Mouse (Mus musculus) liver, postnatal 0 days (tissue): Measurements from ENCODE around the gene Six1. TPM values are rescaled to one million over a fixed set of nuclear protein-coding genes. Genes with fewer than 3 reads are reported as not detected.
"Not testable (repeated sequence)": the region's sequence is repeated elsewhere in the genome, so short reads cannot be mapped to it uniquely, and the experiment has no call there.

Experiments
- ATAC-seq: fragments of 200-750 bp; cut with Nextera tagmentation; 2 replicates; pipeline ENCODE4 v1.8.0; 2017; ENCODE audit warnings: mild to moderate bottlenecking, moderate library complexity
- DNase-seq: peaks from one replicate; pipeline ENCODE4 v3.0.0-alpha.2; 2016
- H3K27ac ChIP-seq: fragments of 300-500 bp; sonication (generic); 2 replicates; pipeline ENCODE4 v1.5.1; 2014; ENCODE audit warnings: antibody characterized with exemption, moderate library complexity, mild to moderate bottlenecking, low read depth
- H3K27me3 ChIP-seq: fragments of 300-500 bp; sonication (generic); 2 replicates; pipeline ENCODE4 v1.6.1; 2014; ENCODE audit warnings: low read length, control low read depth, mixed read lengths; ENCODE audit not compliant: insufficient read depth
- H3K36me3 ChIP-seq: fragments of 300-500 bp; sonication (generic); replicated peaks from 2 replicates; pipeline ENCODE4 v1.6.1; 2014; ENCODE audit warnings: mild to moderate bottlenecking, control low read depth, low read length, moderate library complexity, mixed read lengths; ENCODE audit not compliant: insufficient read depth
- H3K4me1 ChIP-seq: fragments of 300-500 bp; sonication (generic); 2 replicates; pipeline ENCODE4 v1.6.1; 2014; ENCODE audit warnings: antibody characterized with exemption, mild to moderate bottlenecking, control low read depth; ENCODE audit not compliant: insufficient read depth
- H3K4me2 ChIP-seq: fragments of 300-500 bp; sonication (generic); 2 replicates; pipeline ENCODE4 v1.6.1; 2014; ENCODE audit warnings: low read depth, mild to moderate bottlenecking, low read length, moderate library complexity, mixed read lengths
- H3K4me3 ChIP-seq: fragments of 300-500 bp; sonication (generic); 2 replicates; pipeline ENCODE4 v1.5.1; 2014; ENCODE audit warnings: low read depth, low read length
- H3K9ac ChIP-seq: fragments of 300-500 bp; sonication (generic); replicated peaks from 2 replicates; pipeline ENCODE4 v1.6.1; 2014; ENCODE audit warnings: mild to moderate bottlenecking, moderate library complexity
- H3K9me3 ChIP-seq: fragments of 300-500 bp; sonication (generic); 2 replicates; pipeline ENCODE4 v1.6.1; 2016; ENCODE audit warnings: mild to moderate bottlenecking, control low read depth, low read length, mixed read lengths
- CTCF ChIP-seq: sonication (generic); IDR thresholded peaks from 2 replicates; pipeline ENCODE4 v1.5.1; 2016; ENCODE audit warnings: antibody characterized with exemption, low read depth
- EP300 ChIP-seq: IDR thresholded peaks from 2 replicates; pipeline ENCODE4 v1.6.1; 2016; ENCODE audit warnings: antibody characterized with exemption, low read depth, mild to moderate bottlenecking
- WGBS: fragments of 180-500 bp; shearing (Covaris S2); extraction: QIAGEN DNeasy Blood & Tissue Kit; methylation state at CpG from one replicate; pipeline ENCODE4 v1.1.7; 2014; ENCODE audit not compliant: insufficient replicate concordance; 5-methylcytosine and 5-hydroxymethylcytosine counted together
- polyA plus RNA-seq: library from polyadenylated mRNA; unstranded; fragments of >200 nt; fragmentation: Nextera tagmentation; extraction: Ambion mirVana; gene quantifications from 2 replicates; pipeline ENCODE4 v1.2.1, GENCODE M21; 2015

The Six1 gene
- polyA plus RNA-seq = 0.04 and 0.17 TPM in 2 replicates

DNA sequence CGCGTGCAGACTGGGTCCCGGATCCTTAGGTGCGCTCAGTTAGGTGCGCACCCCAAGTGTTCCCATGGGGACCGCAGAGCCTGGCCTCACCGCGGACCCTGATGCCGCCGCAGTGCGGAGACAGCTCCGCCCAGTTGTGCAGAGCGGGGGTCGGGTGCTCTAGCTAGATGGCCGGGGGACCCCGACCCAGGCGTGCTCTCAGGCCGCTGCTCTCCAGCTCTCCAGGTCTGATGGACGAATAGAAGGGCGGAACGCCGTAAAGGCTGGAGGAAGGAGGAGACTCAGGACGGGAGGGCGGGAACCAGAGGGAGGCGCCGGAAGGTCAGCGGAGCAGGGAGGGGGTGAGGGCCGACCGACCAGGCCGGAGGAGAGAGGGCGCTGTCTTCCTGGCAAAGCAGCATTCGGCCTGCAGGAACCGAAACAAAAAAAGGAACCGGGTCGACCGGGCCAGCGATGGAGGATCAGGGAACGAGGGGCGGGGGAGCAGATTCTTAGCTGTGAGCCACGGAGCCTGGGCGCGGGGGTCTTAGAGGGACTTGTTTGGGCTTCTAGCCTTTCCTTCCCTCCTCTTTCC is at the start of gene Six1:
Gene Six1 (minus strand): TSS at position 220 of the 574 bp plus-strand sequence.
- no peaks in the 10 kb centered on the region for H3K36me3 ChIP-seq
- H3K9me3 ChIP-seq = no peaks in the 10 kb centered on the region
- peak within 1 kb of the TSS; percentile 53 for H3K4me3 ChIP-seq
- peak; percentile 93 for ATAC-seq
- H3K4me1 ChIP-seq = peaks cover 8% of the 10 kb centered on the region
- peak within 1 kb of the TSS; percentile 77 for H3K4me2 ChIP-seq
- H3K9ac ChIP-seq = 0 out of 2 replicates have a peak within 1 kb of the TSS, but pooled peaks have one; percentile 10
- H3K27me3 ChIP-seq = peaks cover 85% of the 10 kb centered on the region
- peak; percentile 77 for DNase-seq
- WGBS = under 1% methylated on average over 34 of the region's 42 CpGs
- H3K27ac ChIP-seq = no peak within 1 kb of the TSS
- TF ChIP-seq EP300 (no peak), CTCF (peak; percentile 64)

GRCm38 (mm10) chr12:73098593-73098992 is 44.9 kb upstream of the Six1 start:
- Histone ChIP-seq H3K9ac (no peak overlapping the region), H3K36me3 (no peaks in the 10 kb centered on the region), H3K4me2 (no peak overlapping the region), H3K4me3 (no peak overlapping the region), H3K4me1 (no peaks in the 10 kb centered on the region), H3K27me3 (no peaks in the 10 kb centered on the region), H3K27ac (no peak overlapping the region), H3K9me3 (no peaks in the 10 kb centered on the region)
- ATAC-seq = no peak
- WGBS = 75% methylated on average over 4 of the region's 4 CpGs
- DNase-seq = no peak
- TF ChIP-seq EP300 (no peak), CTCF (no peak)

DNA sequence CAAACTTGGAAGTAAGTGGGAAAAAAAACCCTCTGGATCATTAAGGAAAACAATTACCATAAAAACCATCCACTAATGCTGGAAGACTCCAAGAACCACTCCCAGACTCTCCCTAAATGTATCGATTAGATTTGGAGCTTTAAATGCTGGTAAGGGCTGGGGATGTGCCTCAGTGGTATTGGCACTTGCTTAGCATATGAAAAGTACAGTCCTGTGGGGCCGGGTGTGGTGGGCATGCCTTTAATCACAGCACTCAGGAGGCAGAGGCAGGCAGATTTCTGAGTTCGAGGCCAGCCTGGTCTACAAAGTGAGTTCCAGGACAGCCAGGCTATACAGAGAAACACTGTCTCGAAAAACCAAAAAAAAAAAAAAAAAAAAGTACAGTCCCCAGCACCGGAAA is 42.5 kb upstream of the Six1 start:
- not testable (repeated sequence) for H3K4me2 ChIP-seq, H3K27me3 ChIP-seq, ATAC-seq, H3K36me3 ChIP-seq, DNase-seq, H3K4me1 ChIP-seq, H3K4me3 ChIP-seq, H3K27ac ChIP-seq, H3K9ac ChIP-seq, H3K9me3 ChIP-seq
- 79% methylated on average over 5 of the region's 5 CpGs for WGBS

DNA sequence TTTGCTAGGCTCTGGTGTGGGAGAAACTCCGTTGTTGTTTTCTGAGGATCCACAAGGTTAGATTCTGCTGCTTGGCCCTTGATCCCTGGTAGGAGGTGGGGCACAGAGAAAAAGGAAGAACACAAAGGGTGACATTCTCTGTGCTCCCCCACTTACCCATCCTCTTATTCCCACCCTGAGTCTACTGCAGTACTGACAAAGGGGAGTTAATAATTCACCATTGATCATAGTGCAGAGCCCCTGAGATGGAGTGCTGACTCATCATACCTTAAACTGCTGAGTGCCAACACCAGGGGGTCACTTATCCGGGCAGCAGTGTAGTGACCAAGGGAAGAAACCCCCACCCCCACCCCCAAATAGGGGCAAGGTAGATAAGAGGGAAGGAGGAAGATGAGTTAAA is 40.9 kb upstream of the Six1 start:
- no peak overlapping the region for H3K4me3 ChIP-seq
- no peaks in the 10 kb centered on the region for H3K9me3 ChIP-seq
- TF ChIP-seq EP300 (no peak), CTCF (no peak)
- DNase-seq = no peak
- no peaks in the 10 kb centered on the region for H3K36me3 ChIP-seq
- no peaks in the 10 kb centered on the region for H3K27me3 ChIP-seq
- H3K4me1 ChIP-seq = no peaks in the 10 kb centered on the region
- H3K4me2 ChIP-seq = no peak overlapping the region
- ATAC-seq = 0 out of 2 replicates have a peak, but pooled peaks have one; percentile 32
- 31% methylated on average over 2 of the region's 2 CpGs for WGBS
- no peak overlapping the region for H3K9ac ChIP-seq
- peak overlapping the region; percentile 39; the same call in 1 of the 2 replicates for H3K27ac ChIP-seq

DNA sequence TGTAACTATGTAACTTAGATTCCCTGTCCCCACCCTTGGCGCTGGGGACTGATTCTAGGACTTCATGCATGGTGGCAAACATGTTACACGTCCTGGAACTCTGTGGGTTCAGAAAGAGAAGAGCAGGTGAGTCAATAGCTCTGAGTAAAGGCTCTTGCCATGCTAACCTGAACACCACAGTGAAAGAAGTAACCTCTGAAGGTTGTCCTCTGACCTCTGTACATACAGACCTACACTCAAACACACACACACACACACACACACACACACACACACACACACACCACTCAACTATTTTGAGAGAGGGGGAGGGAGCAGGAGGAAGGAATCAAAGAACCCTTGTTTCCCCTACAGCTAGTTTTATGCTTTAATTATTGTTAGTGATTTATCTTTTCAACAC is 40.5 kb upstream of the Six1 start:
- ATAC-seq (peak; percentile 61), DNase-seq (no peak)
- H3K4me3 ChIP-seq = no peak overlapping the region
- H3K36me3 ChIP-seq = no peaks in the 10 kb centered on the region
- H3K4me2 ChIP-seq = no peak overlapping the region
- H3K9me3 ChIP-seq = no peaks in the 10 kb centered on the region
- no peaks in the 10 kb centered on the region for H3K4me1 ChIP-seq
- no peaks in the 10 kb centered on the region for H3K27me3 ChIP-seq
- H3K27ac ChIP-seq = peak overlapping the region; percentile 39; the same call in 1 of the 2 replicates
- WGBS = 62% methylated on average over 2 of the region's 2 CpGs
- no peak overlapping the region for H3K9ac ChIP-seq
- no peak for TF ChIP-seq EP300
- no peak for TF ChIP-seq CTCF

DNA sequence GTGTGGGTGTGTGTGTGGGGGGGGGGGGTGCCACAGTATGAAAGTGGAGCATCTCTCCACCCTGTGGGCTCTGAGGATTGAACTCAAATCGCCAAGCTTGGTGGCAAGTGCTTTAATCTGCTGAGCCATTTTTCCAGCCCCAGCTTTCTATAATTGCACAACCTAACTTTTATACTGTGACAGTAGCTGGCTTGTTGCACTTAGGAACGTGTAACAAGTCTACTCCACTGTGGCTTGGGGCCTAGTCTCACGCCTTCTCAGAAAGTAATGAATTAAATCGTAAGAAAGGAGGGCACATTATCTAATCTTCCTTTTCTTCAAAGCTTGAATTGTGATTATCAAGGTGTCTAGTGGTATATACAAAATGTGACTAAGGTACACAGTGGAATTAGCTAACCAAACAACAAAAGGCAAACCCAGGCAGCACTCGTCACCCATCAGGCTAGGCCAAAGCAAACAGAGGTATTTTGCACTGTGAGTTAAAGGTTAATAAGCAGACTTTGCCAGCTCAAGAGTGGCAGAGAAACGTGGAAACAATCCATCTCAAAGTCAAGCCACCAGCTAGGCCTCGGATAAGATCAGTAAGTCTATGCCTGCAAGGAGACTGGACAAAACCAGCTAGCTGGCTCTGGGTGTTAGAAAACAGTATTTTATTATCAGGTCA is 37.1 kb upstream of the Six1 start:
- peak overlapping the region; percentile 78 for H3K27ac ChIP-seq
- H3K4me2 ChIP-seq = no peak overlapping the region

More for the DNA sequence above, 37.1 kb upstream of the Six1 start:
- TF ChIP-seq EP300 (no peak), CTCF (no peak)
- no peak overlapping the region for H3K9ac ChIP-seq
- H3K27me3 ChIP-seq = no peaks in the 10 kb centered on the region
- no peaks in the 10 kb centered on the region for H3K9me3 ChIP-seq
- H3K36me3 ChIP-seq = no peaks in the 10 kb centered on the region
- ATAC-seq (peak; percentile 88), DNase-seq (no peak)
- H3K4me1 ChIP-seq = 0 out of 2 replicates have a peak, but pooled peaks cover 2% of the 10 kb centered on the region
- H3K4me3 ChIP-seq = no peak overlapping the region
- 52% methylated on average over 7 of the region's 7 CpGs for WGBS
